In genomic region chr12:79047203-79047602, GRCm38 (mm10) we compare ENCODE assay signal across 19 mouse cellular contexts.
"Had no signal": no experiment of that assay in that cellular context is flagged by ENCODE, and none has a peak within 500 bp of the region (broad histone marks: within the 10 kb centered on the region; RNA-seq: fewer than 3 reads in every experiment).

No protein-coding gene starts in this region.

- H3K27me3 ChIP-seq: liver, embryonic 13.5 days; lung, embryonic 15.5 days; midbrain, embryonic 12.5 days; midbrain, embryonic 15.5 days; neural tube, embryonic 12.5 days; neural tube, embryonic 15.5 days had no signal

- H3K4me3 ChIP-seq: left cerebral cortex, adult 2 months; liver, embryonic 13.5 days; lung, embryonic 15.5 days; midbrain, embryonic 12.5 days; midbrain, embryonic 15.5 days; neural tube, embryonic 12.5 days; neural tube, embryonic 15.5 days had no signal

- H3K9ac ChIP-seq: liver, embryonic 13.5 days; lung, embryonic 15.5 days; midbrain, embryonic 12.5 days; midbrain, embryonic 15.5 days; neural tube, embryonic 12.5 days; neural tube, embryonic 15.5 days had no signal

- DNase-seq: kidney, adult 2 months; kidney, postnatal 25 days; layer of hippocampus, postnatal 36 days; liver, embryonic 13.5 days; lung, postnatal 10 days; right cerebral cortex, adult 18-20 months; right cerebral cortex, postnatal 14 days; right cerebral cortex, postnatal 4 days; spleen, adult 18-20 months; thymus, postnatal 25 days had no signal

- ATAC-seq: intestine, embryonic 16.5 days; midbrain, embryonic 15.5 days had no signal

- H3K9me3 ChIP-seq: liver, embryonic 13.5 days; lung, embryonic 15.5 days; midbrain, embryonic 12.5 days; midbrain, embryonic 15.5 days; neural tube, embryonic 12.5 days; neural tube, embryonic 15.5 days had no signal

- H3K27ac ChIP-seq: kidney, postnatal 0 days; left cerebral cortex, adult 2 months; liver, embryonic 13.5 days; lung, embryonic 15.5 days; macrophage; midbrain, embryonic 12.5 days; midbrain, embryonic 15.5 days; neural tube, embryonic 12.5 days; neural tube, embryonic 15.5 days had no signal

- H3K36me3 ChIP-seq: liver, embryonic 13.5 days; lung, embryonic 15.5 days; midbrain, embryonic 15.5 days had no signal

- H3K4me2 ChIP-seq: liver, embryonic 13.5 days; lung, embryonic 15.5 days; midbrain, embryonic 12.5 days; midbrain, embryonic 15.5 days; neural tube, embryonic 12.5 days; neural tube, embryonic 15.5 days had no signal

- H3K4me1 ChIP-seq: liver, embryonic 13.5 days; lung, embryonic 15.5 days; midbrain, embryonic 12.5 days; midbrain, embryonic 15.5 days; neural tube, embryonic 12.5 days; neural tube, embryonic 15.5 days had no signal
